Mouse (Mus musculus) heart, postnatal 0 days (tissue): Measurements from ENCODE around the gene Prkg1.

Experiments
- CTCF ChIP-seq: IDR thresholded peaks from 2 replicates; pipeline ENCODE4 v1.5.1; 2016; ENCODE audit warnings: antibody characterized with exemption, control low read depth, low read depth
- EP300 ChIP-seq: IDR thresholded peaks from 2 replicates; pipeline ENCODE4 v1.6.1; 2016; ENCODE audit warnings: antibody characterized with exemption, low read depth

- TF ChIP-seq CTCF (no peak), EP300 (no peak)
Observed at GRCm38 (mm10) chr19:30516771-30517170, 1248.1 kb downstream of the Prkg1 start.
